ENCODE assay signal across 12 mouse cellular contexts in genomic region chr7:98483268-98483607, GRCm38 (mm10). TPM values are rescaled to one million over a fixed set of nuclear protein-coding genes. Genes with fewer than 3 reads are reported as not detected.
DNase-seq lines count a peak whose midpoint lies in the region; ATAC-seq and TF ChIP-seq lines count a peak whose summit lies in the region.
"Had no signal": no experiment of that assay in that cellular context is flagged by ENCODE, and none has a peak within 500 bp of the region (broad histone marks: within the 10 kb centered on the region; RNA-seq: fewer than 3 reads in every experiment).

No protein-coding gene starts in this region.

- no peak overlapping the region; the same call in 1 of the 2 replicates for H3K9ac ChIP-seq in kidney, embryonic 15.5 days
- H3K9ac ChIP-seq in intestine, postnatal 0 days (ENCODE audit: low read depth, low read length), result peak overlapping the region; percentile 22; the same call in 1 of the 2 replicates
- H3K9ac ChIP-seq in stomach, postnatal 0 days (ENCODE audit: low read length), result peak overlapping the region; percentile 2; the same call in 1 of the 2 replicates
- H3K9ac ChIP-seq: liver, embryonic 14.5 days had no signal

- peaks cover 46% of the 10 kb centered on the region for H3K4me1 ChIP-seq in kidney, embryonic 15.5 days
- H3K4me1 ChIP-seq in thymus, adult 2 months (replicated peaks; ENCODE audit: control insufficient read depth, insufficient read depth, low read length), result peaks cover 34% of the 10 kb centered on the region
- peaks cover 7% of the 10 kb centered on the region; the same call in 1 of the 2 replicates for H3K4me1 ChIP-seq in intestine, postnatal 0 days (replicated peaks; ENCODE audit: control insufficient read depth, insufficient read depth, low read length)
- H3K4me1 ChIP-seq in stomach, postnatal 0 days (replicated peaks; ENCODE audit: control insufficient read depth, insufficient read depth), result peaks cover 3% of the 10 kb centered on the region

- TF ChIP-seq EP300 in stomach, postnatal 0 days (optimal IDR thresholded peaks at IDR 0.05), result no peak

- peak overlapping the region; percentile 23; the same call in 1 of the 2 replicates for H3K4me2 ChIP-seq in kidney, embryonic 15.5 days
- H3K4me2 ChIP-seq in intestine, postnatal 0 days (replicated peaks; ENCODE audit: low read depth), result peak overlapping the region; percentile 30; the same call in 1 of the 2 replicates
- no peak overlapping the region for H3K4me2 ChIP-seq in stomach, postnatal 0 days (replicated peaks; ENCODE audit: low read depth)

- no peaks in the 10 kb centered on the region for H3K36me3 ChIP-seq in kidney, embryonic 15.5 days
- no peaks in the 10 kb centered on the region for H3K36me3 ChIP-seq in thymus, adult 2 months (ENCODE audit: control insufficient read depth, insufficient read depth, low read length)
- no peaks in the 10 kb centered on the region for H3K36me3 ChIP-seq in intestine, postnatal 0 days (ENCODE audit: control insufficient read depth, insufficient read depth)
- H3K36me3 ChIP-seq in stomach, postnatal 0 days (ENCODE audit: control insufficient read depth, insufficient read depth, low read length), result no peaks in the 10 kb centered on the region
- H3K36me3 ChIP-seq: G1E had no signal

- peak overlapping the region; percentile 84 for H3K27ac ChIP-seq in kidney, embryonic 15.5 days
- no peak overlapping the region for H3K27ac ChIP-seq in thymus, adult 2 months (ENCODE audit: control insufficient read depth, insufficient read depth, low read length)
- H3K27ac ChIP-seq in intestine, postnatal 0 days (ENCODE audit: low read depth, low read length), result 0 out of 2 replicates have a peak overlapping the region, but pooled peaks have one; percentile 28
- peak overlapping the region; percentile 82 for H3K27ac ChIP-seq in stomach, postnatal 0 days (replicated peaks)
- H3K27ac ChIP-seq: liver, embryonic 14.5 days had no signal

- TF ChIP-seq CTCF in thymus, adult 2 months (IDR thresholded peaks at IDR 0.05; ENCODE audit: borderline replicate concordance, control insufficient read depth, extremely low read depth, insufficient read depth, low read length, poor library complexity), result no peak
- 0 out of 2 replicates have a peak, but pooled peaks have one; percentile 5 for TF ChIP-seq CTCF in intestine, postnatal 0 days (IDR thresholded peaks at IDR 0.05; ENCODE audit: low read depth)
- TF ChIP-seq CTCF in stomach, postnatal 0 days (IDR thresholded peaks at IDR 0.05; ENCODE audit: low read depth), result no peak

- H3K9me3 ChIP-seq in kidney, embryonic 15.5 days (replicated peaks), result no peaks in the 10 kb centered on the region
- H3K9me3 ChIP-seq in intestine, postnatal 0 days (ENCODE audit: control insufficient read depth), result no peaks in the 10 kb centered on the region
- no peaks in the 10 kb centered on the region for H3K9me3 ChIP-seq in stomach, postnatal 0 days (ENCODE audit: control insufficient read depth, low read length)
- H3K9me3 ChIP-seq: G1E had no signal

- H3K27me3 ChIP-seq in kidney, embryonic 15.5 days, result peaks cover 29% of the 10 kb centered on the region
- no peaks in the 10 kb centered on the region for H3K27me3 ChIP-seq in thymus, adult 2 months (ENCODE audit: control insufficient read depth, insufficient read depth, low read length)
- H3K27me3 ChIP-seq in intestine, postnatal 0 days (replicated peaks; ENCODE audit: control insufficient read depth, insufficient read depth, low read length), result 0 out of 2 replicates have a peak, but pooled peaks cover 3% of the 10 kb centered on the region
- H3K27me3 ChIP-seq in stomach, postnatal 0 days (ENCODE audit: control insufficient read depth, insufficient read depth, low read length), result no peaks in the 10 kb centered on the region

- no peak overlapping the region for H3K4me3 ChIP-seq in kidney, embryonic 15.5 days (replicated peaks)
- H3K4me3 ChIP-seq in thymus, adult 2 months (ENCODE audit: control insufficient read depth, insufficient read depth, low read length), result no peak overlapping the region
- H3K4me3 ChIP-seq in intestine, postnatal 0 days (ENCODE audit: low read depth, low read length), result no peak overlapping the region
- no peak overlapping the region for H3K4me3 ChIP-seq in stomach, postnatal 0 days (ENCODE audit: low read depth, low read length)

- ATAC-seq in kidney, embryonic 15.5 days (replicated peaks; ENCODE audit: low FRiP score), result no peak
- no peak for ATAC-seq in intestine, postnatal 0 days
- ATAC-seq in stomach, postnatal 0 days (ENCODE audit: low FRiP score, low TSS enrichment), result no peak
- ATAC-seq: hindbrain, embryonic 16.5 days had no signal

- TF ChIP-seq POLR2A in thymus, adult 2 months (IDR thresholded peaks at IDR 0.05; ENCODE audit: control insufficient read depth, extremely low read depth, insufficient read depth, low read length, poor library complexity), result no peak

- DNase-seq in kidney, adult 9 months, result no peak
- DNase-seq in thymus, postnatal 4 days, result peak; percentile 38
- no peak for DNase-seq in thymus, adult 2 months
- no peak for DNase-seq in stomach, postnatal 0 days (ENCODE audit: low spot score)
- no peak for DNase-seq in cerebellum, postnatal 36 days
- DNase-seq in yolk sac, embryonic 10.5 days (ENCODE audit: low spot score), result no peak

- WGBS in kidney, embryonic 15.5 days, result 27% methylated on average over 8 of the region's 8 CpGs
- WGBS in thymus, adult 2 months, result 87% methylated on average over 8 of the region's 8 CpGs
- 26% methylated on average over 8 of the region's 8 CpGs for WGBS in intestine, postnatal 0 days
- WGBS in stomach, postnatal 0 days, result 24% methylated on average over 8 of the region's 8 CpGs

RNA-seq across cellular contexts. Expression of gene Lrrc32, which starts 5.8 kb away (rescaled TPM):
- polyA plus RNA-seq in kidney, embryonic 15.5 days (2015; fragmentation: Nextera tagmentation; extraction: Ambion mirVana), result 12.7 and 16.9 TPM in 2 replicates
- 6.2 and 7.2 TPM in 2 replicates for polyA plus RNA-seq in thymus, adult 2 months (2012; rRNA removed)
- 6.3 and 6.9 TPM in 2 replicates for polyA plus RNA-seq in intestine, postnatal 0 days (2015; fragmentation: Nextera tagmentation; extraction: Ambion mirVana)
- polyA plus RNA-seq in stomach, postnatal 0 days (2015; fragmentation: Nextera tagmentation; extraction: Ambion mirVana), result 3.6 and 6.0 TPM in 2 replicates
- polyA plus RNA-seq: G1E had no signal

RNA-seq across cellular contexts. Expression of gene Gucy2d, which starts 43.0 kb away (rescaled TPM):
- polyA plus RNA-seq in kidney, embryonic 15.5 days (2015; fragmentation: Nextera tagmentation; extraction: Ambion mirVana), result 0.10 TPM in 1 of 2 replicates, not detected in the other
- polyA plus RNA-seq in thymus, adult 2 months (2012; rRNA removed), result 0.14 and 0.22 TPM in 2 replicates
- 4.1 and 4.5 TPM in 2 replicates for polyA plus RNA-seq in intestine, postnatal 0 days (2015; fragmentation: Nextera tagmentation; extraction: Ambion mirVana)
- 0.02 TPM in 1 of 2 replicates, not detected in the other for polyA plus RNA-seq in stomach, postnatal 0 days (2015; fragmentation: Nextera tagmentation; extraction: Ambion mirVana)
- polyA plus RNA-seq: G1E; liver, embryonic 14.5 days; neural tube, embryonic 11.5 days had no signal
